Mouse (Mus musculus): ENCODE measurements around the gene Gm42957.

- TF ChIP-seq EP300 (IDR thresholded peaks at IDR 0.05; ENCODE audit: low read depth) = no peak
- TF ChIP-seq CTCF (IDR thresholded peaks at IDR 0.05; ENCODE audit: low read depth) = no peak
Observed at GRCm38 (mm10) chr3:96684151-96684821, 49.0 kb downstream of the Gm42957 start.

Data from liver, postnatal 0 days (tissue).